Mouse (Mus musculus) spleen, adult 12 weeks (tissue): Measurements from ENCODE around the gene Drc1.
A peak's percentile ranks its signal among the peaks of the same experiment; 100 is the strongest.

ENCODE experiments used
- DNase-seq: peaks from one replicate; pipeline ENCODE4 v3.0.0; 2022; ENCODE audit warnings: low spot score

Drc1 gene

DNA sequence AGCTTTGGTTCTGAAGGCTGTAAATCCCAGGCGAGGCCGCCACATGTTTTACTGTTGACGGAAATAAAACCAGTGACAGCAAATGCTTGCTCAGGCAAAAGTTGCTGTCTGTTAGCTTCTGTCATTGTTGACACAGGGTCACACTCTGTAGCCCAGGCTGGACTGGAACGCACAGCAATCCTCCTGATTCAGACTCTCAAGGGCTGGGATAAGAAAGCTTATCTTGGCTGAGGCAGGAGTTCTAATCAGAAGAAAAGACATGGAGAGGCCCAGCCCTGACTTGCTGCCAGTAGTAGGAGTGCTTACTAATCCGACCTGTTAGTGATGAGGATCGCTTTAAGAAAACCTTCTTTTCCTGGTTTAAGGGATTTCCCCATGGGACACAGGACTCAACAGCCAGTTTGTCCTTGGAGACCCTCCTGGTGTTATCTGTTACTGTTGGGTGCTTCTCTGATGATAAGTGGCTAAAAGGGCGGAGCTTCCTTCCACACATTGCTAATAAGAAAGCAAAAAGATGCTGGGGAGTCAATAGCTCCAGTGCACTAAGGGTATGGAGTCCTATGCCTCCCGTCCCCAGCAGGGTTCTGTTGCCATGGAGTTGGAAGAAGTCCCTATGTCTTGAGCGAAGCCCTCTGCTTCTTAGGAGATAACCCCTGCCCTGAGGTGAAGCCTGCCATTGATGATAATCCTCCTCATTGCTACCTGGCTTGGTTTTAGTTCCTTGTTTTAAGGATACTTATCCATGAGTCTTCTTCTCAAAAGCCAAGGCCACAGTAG, 6.1 kb downstream of the Drc1 start:
- no peak for DNase-seq

- DNase-seq: no peak
Measured at GRCm38 (mm10) chr5:30340815-30341214, 59.6 kb downstream of the Drc1 start.

DNA sequence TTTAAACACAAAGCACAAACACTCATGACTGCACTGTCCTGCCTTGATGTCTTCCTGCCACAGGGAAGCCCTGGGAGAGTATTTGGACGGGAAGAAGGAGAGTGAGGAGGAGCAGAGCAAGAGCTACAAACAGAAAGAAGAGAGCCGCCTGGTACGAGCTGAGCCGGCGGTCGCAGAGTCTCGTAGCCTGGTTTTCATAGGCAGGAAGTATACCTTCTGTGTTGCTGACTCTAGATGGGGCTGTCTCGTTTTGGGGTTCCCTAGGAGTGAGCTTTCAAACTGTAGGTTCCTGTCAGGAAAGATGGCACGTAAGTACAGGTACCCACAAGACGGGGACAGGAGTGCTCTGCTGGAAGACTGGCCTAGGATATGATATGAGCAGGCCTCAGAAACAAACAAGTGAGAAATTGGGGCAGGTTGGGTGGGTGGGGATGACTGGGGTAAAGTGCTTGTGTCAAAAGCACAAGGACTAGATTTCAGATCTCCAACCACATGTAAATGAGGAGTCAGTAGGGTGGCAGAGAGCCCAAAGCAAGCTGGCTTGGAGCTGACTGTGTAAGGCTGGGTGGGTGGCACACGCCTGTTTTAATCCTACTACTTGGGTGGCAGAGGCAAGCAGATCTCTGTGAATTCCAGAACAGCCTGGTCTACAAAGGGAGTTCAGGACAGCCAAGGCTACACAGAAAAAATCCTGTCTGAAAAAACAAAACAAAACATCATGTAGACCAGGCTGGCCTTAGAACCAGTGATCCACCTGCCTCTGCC, 60.6 kb downstream of the Drc1 start:
- DNase-seq: no peak

- no peak for DNase-seq
Measured at GRCm38 (mm10) chr5:30342601-30343015, 61.4 kb downstream of the Drc1 start.

DNA sequence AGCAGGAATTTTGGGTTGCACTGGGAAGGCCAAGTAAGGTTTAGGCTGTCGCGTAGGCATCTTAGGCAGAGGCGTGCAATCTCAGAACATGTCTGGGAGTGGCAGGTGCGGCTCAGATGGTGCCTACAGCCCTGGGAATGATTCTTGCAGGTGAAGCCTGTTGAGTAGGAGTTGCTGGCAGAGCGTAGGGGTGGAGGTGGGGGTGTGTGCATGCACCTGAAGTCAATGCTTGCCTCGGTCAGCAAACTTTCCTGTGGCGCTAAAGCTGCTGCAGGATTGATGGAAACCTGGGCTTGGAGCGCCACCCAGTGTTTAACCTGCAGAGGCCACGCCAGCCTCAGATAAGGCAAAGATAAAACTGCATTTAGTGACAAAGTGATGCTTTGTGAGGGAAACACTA, 61.9 kb downstream of the Drc1 start:
- peak; percentile 14 for DNase-seq

- DNase-seq: no peak
Measured at GRCm38 (mm10) chr5:30343886-30344285, 62.7 kb downstream of the Drc1 start.

GRCm38 (mm10) chr5:30353605-30354004, 72.4 kb downstream of the Drc1 start:
- DNase-seq: no peak

GRCm38 (mm10) chr5:30355114-30355513, 73.9 kb downstream of the Drc1 start:
- DNase-seq: no peak

- no peak for DNase-seq
Measured at GRCm38 (mm10) chr5:30355559-30356159, 74.5 kb downstream of the Drc1 start.

DNA sequence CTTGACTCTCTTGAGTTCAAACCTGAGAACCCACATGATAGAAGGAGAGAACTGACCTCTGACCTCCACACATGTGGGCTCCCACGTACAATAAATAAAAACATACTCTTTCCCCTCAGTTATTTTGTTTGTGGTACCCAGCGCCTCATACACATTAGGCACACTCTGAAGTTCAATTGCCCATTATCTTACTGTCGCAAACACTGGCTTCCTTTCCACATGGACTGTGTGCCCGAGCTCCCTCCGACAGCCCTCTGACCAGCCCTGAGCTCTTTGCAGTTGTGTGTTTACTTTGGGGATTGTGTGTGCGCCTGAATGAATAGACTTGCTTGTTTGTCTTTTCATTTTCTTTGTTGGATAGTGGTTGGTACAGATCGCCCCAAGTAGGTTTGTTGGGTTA, 75.5 kb downstream of the Drc1 start:
- no peak for DNase-seq

GRCm38 (mm10) chr5:30358436-30359099, 77.4 kb downstream of the Drc1 start:
- no peak for DNase-seq

GRCm38 (mm10) chr5:30367405-30367804, 86.2 kb downstream of the Drc1 start:
- no peak for DNase-seq

- DNase-seq: no peak
Measured at GRCm38 (mm10) chr5:30369426-30369825, 88.2 kb downstream of the Drc1 start.

- DNase-seq: no peak
Measured at GRCm38 (mm10) chr5:30382876-30383275, 101.7 kb downstream of the Drc1 start.

GRCm38 (mm10) chr5:30387726-30388125, 106.5 kb downstream of the Drc1 start:
- no peak for DNase-seq

GRCm38 (mm10) chr5:30389836-30390235, 108.6 kb downstream of the Drc1 start:
- DNase-seq: no peak

- peak; percentile 31 for DNase-seq
Measured at GRCm38 (mm10) chr5:30391473-30391872, 110.3 kb downstream of the Drc1 start.

GRCm38 (mm10) chr5:30400521-30400920, 119.3 kb downstream of the Drc1 start:
- DNase-seq: no peak

GRCm38 (mm10) chr5:30401165-30401564, 120.0 kb downstream of the Drc1 start:
- DNase-seq: no peak

- no peak for DNase-seq
Measured at GRCm38 (mm10) chr5:30406876-30407275, 125.7 kb downstream of the Drc1 start.

- no peak for DNase-seq
Measured at GRCm38 (mm10) chr5:30411524-30411923, 130.3 kb downstream of the Drc1 start.

GRCm38 (mm10) chr5:30415381-30415780, 134.2 kb downstream of the Drc1 start:
- DNase-seq: no peak
